Mouse (Mus musculus): Measurements from ENCODE around the gene Dbf4.

Gene Dbf4

DNA sequence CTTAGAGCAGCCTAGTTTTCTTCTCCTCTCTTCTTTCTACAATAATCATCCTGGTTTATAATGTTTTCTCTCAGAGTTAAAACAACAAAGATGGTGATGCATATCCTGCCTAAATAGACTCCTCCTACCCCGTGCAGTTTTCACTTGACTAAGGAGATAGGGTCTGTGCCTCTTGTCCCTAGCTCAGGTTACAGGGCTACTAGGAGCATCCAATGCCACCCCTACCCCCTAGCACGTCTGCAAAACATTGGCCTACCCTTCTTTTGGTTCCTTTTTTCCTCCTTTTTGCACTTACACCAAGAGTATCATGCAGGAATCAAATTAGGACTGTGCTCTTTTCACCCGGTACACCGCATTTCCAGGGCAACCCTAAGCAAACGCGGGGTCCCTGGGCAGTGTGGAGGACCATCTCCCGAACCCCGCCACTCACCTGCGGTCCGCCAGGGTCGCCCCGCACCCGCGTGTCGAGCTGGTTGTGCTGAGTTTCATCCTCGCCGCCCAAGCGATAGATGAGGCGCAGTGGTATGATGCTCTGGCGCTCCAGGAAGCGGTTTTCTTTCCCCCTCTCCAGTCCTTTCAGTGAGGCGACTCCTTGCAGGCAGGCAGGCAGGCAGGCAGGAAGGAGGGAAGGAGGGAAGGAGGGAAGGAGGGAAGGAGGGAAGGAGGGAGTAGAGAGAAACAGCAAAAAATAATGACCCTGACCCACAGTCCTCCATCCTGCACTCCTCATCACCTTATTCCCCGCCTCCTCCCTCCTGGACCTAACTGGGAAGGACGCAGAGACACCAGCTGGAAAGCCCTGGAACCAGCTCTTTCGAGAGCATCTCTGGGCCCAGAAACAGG lies 55.5 kb downstream of the Dbf4 start:
- peak; percentile 64 for DNase-seq

DNA sequence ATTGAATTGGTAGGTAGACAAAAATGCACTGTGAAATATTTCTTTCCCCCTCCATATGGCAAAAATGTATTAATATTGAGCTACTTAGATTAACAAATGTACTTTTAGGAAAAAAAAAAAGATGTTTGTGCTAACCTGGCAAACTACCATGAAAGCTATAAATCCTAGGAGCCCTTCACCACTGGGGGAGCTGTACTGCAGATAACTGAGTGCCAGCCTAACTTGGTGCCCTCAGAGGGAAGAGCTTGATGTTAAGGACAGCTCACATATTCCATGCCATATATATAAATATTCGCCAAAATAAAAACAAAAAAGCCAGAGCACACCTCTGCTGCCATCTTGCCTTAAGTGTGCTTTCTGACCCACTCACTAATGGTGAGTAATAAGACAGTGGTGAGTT lies 60.2 kb downstream of the Dbf4 start:
- peak; percentile 42 for DNase-seq

DNA sequence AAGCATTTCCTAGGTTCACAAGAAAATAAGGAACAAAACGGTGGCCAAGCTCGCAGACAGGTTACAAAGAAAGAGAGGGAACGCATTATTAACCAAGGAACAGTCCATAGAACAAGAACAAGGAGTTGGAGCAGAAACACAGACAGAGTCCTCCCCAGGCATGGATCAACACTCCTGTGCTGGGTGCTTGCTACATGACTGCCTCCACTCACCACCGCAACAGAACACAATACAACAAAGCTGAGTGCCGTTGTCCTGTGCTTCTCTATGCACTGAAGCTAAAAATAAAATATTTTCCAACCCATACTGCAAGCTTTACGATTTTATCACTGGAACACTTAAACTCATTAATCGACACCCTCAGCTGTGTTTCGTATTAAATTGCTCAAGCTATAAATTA lies 64.8 kb downstream of the Dbf4 start:
- DNase-seq, result no peak

DNA sequence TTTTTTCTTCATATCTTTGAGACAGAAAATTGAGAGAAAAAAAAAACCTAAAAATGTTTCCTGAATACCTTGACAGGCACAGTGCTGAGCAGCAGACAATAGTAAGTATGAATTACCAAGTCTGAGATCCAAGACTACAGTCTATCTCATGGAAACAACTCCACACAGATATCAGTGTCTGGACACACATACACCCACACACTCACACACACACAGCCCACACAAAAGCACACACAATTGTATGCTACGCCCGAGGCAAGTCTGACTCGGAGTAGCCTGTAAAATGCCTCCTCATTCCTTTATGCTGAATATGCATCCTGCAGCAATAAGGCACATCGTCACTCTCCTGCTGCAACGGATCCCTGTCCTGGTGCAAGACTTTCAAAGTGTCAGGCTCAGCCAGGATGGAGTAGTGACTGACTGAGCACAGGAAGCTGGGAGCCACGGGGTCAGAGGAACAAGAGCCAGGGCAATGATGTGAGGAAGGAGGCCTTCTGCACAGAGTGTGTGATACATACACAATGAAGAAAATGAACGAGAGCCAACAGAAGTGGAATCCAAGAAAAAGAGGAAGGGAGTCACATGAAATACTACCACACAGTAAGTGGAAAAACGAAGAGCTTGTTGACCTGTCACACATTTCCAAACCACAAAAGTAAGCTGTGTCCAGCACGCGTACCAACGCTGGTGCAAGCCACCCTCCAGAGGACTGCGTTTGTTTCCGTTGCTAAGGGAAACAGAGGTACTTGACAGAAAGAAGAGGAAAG lies 65.4 kb downstream of the Dbf4 start:
- DNase-seq, result no peak

DNA sequence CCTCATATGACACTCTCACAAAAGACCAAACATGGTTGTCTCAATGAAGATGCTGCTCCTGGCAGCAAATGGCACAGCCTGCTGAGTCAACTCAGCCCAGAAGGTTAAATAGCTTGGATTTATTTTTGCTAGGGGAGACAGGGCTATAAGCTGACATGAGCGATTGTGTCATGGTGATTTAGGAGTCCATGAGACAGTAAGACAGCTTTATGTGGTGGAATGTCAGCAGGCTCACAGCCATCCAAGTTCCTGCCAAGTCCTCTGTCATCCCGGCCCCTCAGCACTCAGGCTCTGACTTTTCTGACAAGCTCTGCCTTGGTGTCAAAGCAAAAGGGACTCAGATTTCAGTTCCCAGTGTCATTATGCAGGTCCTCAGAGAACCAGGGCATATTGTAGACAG lies 66.2 kb downstream of the Dbf4 start:
- DNase-seq, result peak; percentile 22

DNA sequence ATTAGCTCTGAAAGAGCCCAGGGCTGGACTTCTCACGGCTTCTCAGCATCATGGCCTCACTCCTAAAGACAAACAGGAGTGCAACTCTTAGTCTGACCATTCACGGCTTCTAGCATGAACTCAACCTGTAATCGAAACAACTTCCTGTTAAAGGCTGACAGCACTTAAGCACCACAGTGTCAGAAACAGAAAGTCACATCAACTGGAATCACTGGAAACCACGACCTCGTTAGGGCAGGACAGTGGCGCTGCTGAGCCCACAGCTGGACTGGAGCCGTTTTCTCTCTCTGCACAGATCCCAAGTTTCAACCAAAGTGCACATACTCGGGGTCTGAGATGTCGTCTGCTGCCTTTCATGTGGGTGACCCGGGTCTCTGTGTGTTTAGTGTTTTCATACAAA lies 73.0 kb downstream of the Dbf4 start:
- no peak for DNase-seq
